Mouse (Mus musculus): ENCODE measurements around the gene Klf7. TPM values are rescaled to one million over a fixed set of nuclear protein-coding genes. Genes with fewer than 3 reads are reported as not detected.

The Klf7 gene
- total RNA-seq, 2 experiments from 2014 or later, result 4.1 to 6.1 TPM

DNA sequence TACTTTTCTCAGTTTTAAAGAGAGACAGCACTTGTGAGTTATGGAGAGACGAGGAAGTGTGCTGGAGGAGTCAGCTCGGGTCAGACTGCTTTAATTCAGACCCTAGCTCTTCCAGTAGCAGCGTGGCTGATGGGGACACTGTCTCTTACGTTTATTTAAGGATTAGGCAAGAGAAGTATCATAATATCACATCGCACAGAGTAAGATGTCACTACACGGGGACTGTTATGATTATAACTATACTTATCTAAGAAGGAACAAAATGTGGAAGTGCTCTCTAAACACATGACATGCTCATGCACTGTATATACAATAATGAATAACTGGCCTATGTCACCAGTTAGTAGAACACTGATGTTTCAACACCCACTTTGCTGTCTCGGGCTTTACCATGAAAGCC lies 86.3 kb downstream of the Klf7 start:
- ATAC-seq (replicated peaks; ENCODE audit: low FRiP score, poor library complexity, severe bottlenecking), result no peak

DNA sequence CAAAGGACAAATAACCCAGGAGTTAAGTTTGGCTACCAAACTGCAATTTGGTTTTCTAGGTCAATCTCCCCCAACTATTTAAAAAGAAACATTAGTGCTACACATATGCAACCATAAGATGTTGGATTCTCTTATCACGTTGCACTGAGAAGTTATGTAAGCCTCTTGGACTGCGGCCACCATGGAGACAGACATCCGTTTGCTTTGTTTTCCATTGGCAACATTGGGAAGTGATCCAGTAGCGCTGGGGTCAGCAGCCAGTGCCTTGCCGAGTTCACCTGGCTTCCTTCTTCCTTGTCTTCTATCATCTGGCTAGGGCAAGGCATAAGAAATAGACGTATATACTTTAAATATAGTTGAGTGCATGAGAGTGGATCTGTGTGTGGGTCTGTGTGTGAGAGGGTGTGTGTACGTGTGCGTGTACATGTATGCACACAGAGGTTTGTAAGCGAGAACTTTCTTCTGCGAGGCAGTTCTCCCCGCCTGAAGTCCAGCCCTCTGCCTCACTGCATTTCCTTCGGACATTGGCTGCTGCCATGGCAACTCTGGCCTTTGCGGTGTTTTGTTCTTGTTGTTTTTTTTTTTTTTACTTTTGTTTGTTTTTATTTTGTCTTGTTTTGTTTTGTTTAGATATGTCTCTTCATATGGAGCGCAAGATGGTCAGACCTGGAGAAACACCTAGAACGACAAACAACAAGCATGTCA lies 86.8 kb downstream of the Klf7 start:
- no peak for ATAC-seq (replicated peaks; ENCODE audit: low FRiP score, poor library complexity, severe bottlenecking)

DNA sequence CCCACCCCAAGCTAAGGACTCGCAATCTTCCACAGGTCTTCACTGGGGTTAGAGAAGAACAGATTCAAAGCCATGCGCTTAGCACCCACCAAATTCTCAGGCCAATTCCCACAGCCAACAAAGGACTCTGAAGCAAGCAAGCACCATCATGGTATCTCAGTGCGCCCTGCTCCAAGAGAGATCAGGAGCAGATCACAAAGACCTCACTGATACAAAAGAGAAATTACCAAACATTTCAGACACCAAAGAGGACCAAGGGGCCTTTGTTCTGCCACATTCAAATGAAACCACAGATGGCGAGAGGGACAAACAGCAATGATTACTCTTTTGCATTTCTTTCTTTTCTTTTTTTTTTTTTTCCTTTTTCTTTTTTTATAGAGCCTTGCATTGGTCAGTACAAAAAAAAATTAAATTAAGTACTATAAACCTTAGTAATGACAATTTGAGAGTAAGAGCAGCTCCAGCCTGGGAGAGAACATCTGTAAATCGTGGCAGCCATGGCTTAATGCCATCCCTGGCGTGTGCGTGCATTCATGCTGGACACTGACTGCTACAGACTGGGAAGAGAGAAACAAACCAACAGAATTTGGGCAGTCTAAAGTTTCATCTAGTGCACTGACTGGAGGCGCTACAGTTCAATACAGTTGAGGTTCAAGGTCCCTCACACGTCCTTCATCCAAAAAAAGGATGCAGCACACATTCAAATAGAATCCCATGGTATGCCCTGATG lies 89.4 kb downstream of the Klf7 start:
- ATAC-seq (replicated peaks; ENCODE audit: low FRiP score, poor library complexity, severe bottlenecking), result no peak

DNA sequence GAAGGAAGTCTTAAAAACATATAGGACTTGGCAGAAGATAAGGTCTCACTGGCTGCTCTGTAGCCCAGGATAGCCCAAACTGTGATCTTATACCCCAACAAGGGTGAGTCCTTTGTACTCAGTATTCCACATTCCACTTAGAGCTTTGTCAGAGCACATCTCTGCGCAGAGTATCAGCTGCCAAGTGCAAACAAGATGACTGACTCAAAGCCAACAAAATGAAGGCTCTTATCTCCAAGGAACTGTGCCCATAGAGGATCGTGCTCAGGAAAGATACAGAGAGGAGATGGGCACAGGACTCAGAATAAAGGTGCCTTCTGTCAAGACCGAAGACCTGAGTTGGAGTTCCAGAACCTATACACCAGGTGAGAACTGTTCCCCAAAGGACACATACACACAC lies 100.1 kb downstream of the Klf7 start:
- ATAC-seq (replicated peaks; ENCODE audit: low FRiP score, poor library complexity, severe bottlenecking), result no peak

DNA sequence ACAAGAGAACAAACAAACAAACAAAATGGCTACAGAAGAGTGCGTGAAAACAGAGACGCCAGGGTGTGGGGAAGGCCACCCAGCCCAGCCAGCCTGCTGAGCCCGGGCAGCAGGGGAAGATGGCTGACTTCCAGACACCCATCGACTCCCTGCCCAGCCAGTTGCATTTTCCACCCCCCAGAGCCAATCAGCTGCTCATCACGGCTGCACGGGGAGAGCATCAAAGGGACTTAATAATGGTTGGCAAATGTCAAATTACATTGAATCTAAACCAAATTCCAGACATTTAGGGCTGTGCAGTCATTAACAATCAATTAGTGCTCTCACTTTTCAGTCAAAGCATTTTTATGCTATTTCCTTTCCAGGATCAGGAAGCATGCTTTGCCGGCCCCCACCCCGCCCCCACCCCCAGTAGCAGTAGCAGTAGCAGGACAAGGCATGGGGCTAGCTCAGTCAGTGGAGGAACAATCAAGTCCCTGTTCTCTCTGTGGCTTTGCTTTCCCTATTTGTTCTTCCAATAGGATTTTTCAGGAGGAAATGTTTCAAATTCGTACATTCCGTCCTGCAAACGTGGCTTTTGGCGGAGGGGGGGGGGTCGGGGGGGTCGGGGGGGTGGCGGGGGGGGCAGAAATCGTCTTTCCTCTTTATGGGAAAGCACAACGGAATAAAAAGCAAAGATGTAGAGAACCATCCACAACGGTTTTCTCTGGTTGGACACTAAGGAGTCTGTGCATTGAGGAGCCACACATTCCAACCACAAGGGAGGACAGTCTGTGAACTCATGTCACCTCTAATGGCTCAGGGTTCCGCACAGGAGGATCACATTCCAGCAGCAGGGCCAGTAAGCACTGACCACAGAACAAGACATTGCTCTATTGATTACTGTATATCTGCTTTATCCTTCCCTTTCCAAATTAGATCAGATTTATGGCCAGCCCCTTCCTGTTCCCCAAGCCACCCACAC lies 101.1 kb downstream of the Klf7 start:
- no peak for ATAC-seq (replicated peaks; ENCODE audit: low FRiP score, poor library complexity, severe bottlenecking)

DNA sequence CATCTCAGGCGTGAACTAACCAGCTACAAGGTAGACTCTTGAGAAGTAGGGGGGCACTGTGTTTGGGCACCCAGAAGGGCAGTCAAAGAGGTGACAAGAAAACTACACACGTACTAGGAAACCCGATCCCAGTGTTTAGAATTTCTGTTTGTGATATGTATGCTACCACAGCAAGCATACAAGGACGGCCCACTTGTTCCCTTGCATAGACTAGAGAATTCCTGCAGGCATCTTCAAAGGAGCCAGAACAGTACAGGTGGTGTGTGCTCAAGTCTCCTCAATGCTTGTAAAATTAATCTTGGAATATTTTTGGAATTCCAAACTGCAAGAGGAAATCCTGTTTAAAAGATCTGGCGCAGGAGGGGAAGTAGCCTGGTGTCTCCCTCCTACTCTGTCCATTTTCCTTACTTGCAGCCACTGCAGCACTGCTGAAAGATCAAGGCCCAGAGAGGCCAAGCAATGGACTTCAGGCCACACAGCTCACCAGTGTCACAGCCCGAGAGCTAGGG lies 102.9 kb downstream of the Klf7 start:
- ATAC-seq (replicated peaks; ENCODE audit: low FRiP score, poor library complexity, severe bottlenecking), result no peak

DNA sequence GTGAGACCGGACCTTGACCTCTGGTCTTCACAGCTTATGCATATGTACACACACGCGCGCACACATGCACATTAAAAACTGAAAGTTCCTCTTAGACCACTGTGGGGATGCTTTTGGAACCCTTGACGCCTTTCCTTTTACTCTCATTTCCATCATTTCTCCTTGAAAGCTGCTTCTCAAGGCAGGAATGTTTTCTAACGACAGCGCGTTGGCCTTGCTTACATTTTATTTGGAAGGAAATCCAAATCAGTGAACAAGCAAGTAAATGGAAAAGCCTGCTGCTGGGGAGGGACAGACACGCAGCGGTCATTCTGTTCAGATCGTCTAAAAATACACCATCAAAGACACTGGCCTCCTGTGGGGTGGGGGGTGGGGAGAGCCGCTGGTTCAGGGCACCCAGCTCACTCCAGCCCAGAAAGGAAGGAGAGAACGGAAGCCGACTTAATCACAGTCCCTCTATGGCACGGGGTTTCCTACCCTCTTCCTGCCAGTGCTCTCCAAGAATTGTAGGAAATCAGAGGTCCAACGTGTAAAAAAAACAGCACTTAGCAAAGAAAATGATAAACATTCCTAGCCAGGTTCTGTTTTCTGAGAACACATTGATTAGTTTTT lies 103.5 kb downstream of the Klf7 start:
- no peak for ATAC-seq (replicated peaks; ENCODE audit: low FRiP score, poor library complexity, severe bottlenecking)

DNA sequence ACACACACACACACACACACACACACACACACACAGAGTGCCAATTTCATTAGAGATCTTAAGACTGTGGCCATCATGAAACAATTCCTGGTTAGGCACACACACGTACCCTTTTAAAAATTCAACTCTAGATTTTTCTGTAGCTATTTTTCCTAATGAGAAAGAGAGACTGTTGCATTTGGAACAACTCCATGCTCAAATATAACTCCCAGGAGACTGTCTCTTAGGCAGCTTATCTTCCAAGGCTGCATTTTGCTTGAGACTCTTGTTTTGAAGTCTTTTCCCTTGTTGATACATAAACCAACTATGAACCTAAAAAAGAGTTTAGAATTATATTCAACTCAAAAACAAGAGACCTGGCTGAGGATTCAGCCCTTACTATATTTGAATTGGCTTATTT lies 108.0 kb downstream of the Klf7 start:
- ATAC-seq (replicated peaks; ENCODE audit: low FRiP score, poor library complexity, severe bottlenecking), result no peak

DNA sequence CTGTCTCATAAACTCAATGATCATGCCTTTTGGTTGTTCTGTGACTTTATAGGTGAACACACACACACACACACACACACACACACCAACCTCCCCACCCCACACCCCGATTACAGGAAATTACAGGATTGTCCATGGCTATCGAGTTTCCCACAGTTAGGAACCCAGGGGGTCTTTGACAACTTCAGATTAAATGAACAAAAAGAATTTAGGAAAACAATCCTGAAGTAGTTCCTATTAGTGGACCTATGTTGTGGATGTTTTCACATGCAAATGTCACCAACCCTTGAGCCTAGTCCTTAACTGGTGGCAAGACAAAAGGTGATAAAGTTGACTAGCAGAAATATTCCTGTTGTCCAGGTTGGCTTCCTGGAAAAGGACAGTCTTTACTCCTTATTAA lies 113.1 kb downstream of the Klf7 start:
- no peak for ATAC-seq (replicated peaks; ENCODE audit: low FRiP score, poor library complexity, severe bottlenecking)

DNA sequence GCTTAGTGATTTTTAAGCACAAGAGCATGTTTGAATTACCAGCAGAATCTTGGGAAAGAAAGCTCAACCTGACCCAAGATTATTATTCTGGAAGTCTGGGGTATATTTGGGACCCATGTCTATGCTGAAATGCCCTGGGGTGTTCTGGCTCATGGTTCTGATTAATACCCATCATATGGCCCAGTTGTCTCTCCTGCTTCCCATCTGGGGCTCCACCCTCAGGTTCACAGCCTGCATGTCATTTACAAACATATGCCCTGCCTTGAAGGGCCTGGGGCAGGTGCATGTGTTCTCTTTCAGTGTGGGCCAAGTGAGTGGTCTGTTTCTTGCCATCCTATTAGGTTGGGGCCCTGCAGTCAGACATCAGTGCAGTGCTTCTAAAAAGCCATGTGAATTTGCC lies 114.1 kb downstream of the Klf7 start:
- no peak for ATAC-seq (replicated peaks; ENCODE audit: low FRiP score, poor library complexity, severe bottlenecking)

DNA sequence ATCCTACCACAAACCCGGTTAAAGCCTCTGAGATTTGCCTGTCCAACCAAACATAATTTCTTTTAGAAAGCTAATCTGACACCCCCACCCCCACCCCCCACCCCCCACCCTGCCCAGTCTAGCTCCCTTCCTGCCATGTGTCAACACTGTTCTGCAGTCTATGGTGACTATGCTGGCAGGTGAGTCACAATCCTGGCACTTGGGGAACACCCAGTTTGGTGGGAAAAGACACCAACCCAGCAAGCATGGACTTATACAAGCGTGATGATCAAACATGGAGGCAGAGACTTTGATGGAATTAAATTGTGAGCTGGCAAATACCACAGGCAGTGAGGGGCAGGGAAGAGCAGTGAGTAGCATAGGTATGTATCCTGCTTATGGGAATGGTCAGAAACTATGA lies 116.9 kb downstream of the Klf7 start:
- ATAC-seq (replicated peaks; ENCODE audit: low FRiP score, poor library complexity, severe bottlenecking), result no peak

DNA sequence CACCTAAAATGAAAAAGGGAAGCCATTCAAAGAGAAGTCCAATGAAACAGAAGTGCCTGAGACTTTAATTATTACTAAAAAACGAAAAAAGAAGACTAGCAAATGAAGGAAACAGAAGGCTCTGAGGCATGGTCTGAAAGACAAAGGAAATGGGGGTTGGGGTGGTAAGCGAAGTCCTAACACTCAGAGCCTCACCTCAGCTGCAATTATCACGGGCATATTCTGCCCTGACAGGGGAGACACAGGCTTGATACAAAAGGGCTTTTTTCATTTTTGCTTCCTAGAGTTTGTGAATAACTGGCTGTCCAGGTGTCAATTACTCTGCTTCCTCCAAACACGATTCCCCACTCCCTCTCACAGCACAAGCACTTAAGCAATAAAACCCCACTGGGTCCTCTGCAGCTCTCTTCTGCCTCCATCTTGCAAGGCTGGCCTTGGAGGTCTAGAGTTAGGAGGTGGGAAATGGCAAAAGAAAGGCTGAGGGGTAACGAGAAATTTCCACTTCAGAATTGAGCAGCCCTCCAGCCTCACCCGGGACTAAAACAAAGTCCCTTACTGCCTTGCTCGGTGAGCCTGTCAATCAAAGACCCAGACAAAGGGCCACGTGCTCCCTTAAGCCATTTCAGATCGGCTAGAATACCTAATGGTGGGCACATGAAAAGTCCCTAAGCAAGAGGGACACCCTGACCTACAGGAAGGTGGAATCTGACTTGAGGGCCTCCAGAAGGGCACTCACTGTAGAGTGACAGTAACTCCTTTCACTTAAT lies 118.4 kb downstream of the Klf7 start:
- ATAC-seq (replicated peaks; ENCODE audit: low FRiP score, poor library complexity, severe bottlenecking), result no peak

DNA sequence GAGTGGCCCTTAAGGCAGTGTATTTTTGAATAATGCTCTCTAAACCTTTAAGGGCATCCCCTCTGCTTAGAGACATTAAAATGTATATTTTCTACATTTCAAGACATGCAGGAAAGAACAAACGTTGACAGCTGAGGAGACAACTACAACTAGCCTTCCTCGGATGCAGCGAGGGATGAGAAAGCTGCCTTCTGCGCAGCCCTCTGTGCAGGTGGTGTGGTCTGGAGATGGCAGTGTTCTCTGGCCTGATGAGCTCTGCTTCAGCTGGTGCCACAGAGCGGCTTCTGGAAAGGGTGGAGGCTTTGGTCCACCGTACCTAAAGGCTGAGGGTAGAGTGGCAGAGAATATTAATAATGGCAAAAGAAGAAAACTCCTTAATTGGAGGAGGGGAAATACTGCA lies 120.0 kb downstream of the Klf7 start:
- ATAC-seq (replicated peaks; ENCODE audit: low FRiP score, poor library complexity, severe bottlenecking), result no peak

DNA sequence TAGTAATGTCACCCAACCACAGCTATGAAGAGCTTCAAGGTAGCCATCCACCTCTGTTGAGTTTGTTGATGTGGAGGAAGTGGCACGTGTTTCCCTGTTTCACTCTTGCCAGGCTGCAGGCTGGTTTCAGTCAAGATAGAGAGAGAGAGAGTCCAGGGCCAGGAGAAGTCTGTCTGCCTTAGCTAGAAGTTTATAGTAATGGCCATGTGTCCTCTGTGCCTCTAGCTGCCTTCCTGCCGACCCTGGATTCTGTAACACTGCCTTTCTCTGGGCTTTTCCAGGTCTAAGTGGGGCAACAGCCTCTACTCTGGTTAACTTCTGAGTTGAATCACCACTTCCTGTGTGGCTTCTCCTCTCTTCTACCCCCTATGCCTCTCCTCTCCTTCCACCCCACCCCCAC lies 121.5 kb downstream of the Klf7 start:
- no peak for ATAC-seq (replicated peaks; ENCODE audit: low FRiP score, poor library complexity, severe bottlenecking)

DNA sequence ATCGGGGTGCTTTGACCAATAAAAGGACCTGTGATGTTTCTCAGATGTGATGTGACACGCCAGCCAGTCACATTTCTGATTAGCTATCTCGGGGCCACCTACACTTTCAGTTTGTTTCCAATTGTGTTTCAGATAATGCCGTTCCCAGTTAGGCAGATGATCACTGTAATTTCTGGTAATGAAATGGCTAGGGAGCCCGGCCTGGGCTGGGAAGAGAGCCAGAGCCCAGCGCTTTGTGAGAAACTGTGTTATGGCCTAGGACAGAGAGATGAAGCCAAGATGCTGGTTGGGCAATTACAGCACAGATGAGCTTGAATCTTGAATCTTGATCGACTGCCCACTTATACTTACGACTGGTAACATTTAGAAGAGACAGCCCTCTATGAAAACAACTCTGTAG lies 122.6 kb downstream of the Klf7 start:
- no peak for ATAC-seq (replicated peaks; ENCODE audit: low FRiP score, poor library complexity, severe bottlenecking)

DNA sequence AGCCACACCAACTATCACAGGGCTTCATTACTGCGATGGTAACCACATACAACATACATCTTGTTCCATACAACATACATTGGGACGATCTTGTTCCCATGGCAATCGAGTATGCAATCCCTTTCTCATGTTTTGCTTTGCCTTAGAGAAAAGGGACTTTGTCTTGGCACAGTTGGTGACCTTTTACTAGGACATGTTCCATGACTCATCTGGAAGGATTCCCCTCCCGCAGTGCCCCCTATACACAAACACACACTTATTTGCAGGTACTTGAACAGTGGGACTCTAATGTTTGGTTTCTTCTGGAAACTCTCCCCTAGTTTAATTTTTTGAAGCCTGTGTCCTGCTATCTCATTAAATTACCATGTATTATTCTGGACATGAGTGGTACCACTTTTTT lies 123.2 kb downstream of the Klf7 start:
- no peak for ATAC-seq (replicated peaks; ENCODE audit: low FRiP score, poor library complexity, severe bottlenecking)

DNA sequence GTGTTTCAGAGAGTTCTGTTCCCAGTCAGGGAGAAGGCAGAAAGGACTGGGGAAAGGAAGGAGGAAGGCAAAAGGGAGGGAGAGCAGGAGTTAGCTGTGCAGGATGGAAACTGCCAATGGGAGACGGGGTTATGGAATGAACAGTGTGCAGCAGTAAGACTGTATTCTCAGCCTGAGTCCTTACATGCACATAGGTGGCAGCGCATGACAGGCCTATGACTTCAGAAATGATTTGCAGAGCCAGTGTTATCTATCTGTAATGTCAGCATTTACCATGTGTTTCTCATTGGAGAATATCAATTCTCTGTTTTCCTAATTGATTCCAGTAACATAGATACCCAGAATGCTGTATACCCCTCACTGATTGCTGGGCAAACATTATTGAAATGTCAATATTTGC lies 123.9 kb downstream of the Klf7 start:
- no peak for ATAC-seq (replicated peaks; ENCODE audit: low FRiP score, poor library complexity, severe bottlenecking)

DNA sequence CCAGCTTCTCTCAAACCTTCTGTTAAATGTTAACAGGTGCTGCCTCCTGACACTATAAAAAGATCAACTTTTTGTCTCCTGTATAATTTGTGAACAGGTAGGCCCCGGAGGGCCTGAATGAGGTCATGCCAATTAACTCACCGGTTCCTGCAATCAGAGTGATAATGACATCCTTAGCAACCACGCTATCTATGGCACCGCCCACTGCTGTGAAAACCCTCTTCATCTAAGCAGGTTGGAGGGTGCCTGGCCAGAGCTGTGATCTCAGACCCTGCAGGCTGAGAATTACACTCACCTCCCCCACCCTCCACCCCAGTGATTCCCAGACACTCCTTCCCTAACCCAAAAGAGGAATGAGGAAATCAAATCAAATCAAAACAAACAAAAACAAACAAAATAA lies 126.3 kb downstream of the Klf7 start:
- ATAC-seq (replicated peaks; ENCODE audit: low FRiP score, poor library complexity, severe bottlenecking), result no peak

DNA sequence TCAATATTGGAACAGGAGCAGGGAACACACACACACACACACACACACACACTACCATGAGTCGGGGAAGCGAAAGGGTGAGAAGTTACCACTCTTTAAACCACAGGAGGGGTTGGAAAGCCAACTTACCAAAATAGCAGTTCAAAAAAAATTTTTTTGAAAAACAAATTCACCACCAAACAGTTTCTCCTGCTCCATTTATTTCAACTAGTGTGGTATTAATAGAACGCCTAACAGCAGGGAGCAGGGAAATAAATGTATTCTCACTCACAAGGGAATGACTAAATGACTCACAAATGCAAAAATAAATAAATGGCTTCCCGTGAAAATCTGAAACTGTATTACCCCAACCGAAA lies 127.0 kb downstream of the Klf7 start:
- no peak for ATAC-seq (replicated peaks; ENCODE audit: low FRiP score, poor library complexity, severe bottlenecking)
